Mouse (Mus musculus): Measurements from ENCODE around the gene Disc1. TPM values are rescaled to one million over a fixed set of nuclear protein-coding genes. Genes with fewer than 3 reads are reported as not detected.

The Disc1 gene
- total RNA-seq, 2 experiments from 2014 or later = 3.9 to 4.4 TPM

DNA sequence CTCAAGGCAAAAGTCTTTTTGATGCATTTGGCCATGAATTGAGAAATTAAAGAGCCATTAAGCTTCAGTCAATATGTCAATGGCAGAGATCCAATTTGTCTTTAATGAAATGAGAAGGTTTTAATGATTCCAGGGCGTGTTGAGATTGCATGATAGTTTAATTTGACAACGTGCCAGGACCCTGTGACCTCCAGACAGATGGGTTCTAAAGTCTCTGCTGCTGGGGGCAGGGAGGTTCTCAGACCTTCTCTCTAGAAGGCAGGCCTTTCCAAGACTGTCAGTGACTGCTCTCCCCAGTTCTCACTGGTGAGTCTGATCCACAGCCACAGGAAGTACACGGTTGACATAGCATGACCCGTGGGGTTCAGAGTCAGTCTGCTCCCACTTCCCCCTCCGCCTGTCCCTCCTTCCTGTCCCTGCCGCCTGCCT lies 170.3 kb downstream of the Disc1 start:
- DNase-seq = no peak

DNA sequence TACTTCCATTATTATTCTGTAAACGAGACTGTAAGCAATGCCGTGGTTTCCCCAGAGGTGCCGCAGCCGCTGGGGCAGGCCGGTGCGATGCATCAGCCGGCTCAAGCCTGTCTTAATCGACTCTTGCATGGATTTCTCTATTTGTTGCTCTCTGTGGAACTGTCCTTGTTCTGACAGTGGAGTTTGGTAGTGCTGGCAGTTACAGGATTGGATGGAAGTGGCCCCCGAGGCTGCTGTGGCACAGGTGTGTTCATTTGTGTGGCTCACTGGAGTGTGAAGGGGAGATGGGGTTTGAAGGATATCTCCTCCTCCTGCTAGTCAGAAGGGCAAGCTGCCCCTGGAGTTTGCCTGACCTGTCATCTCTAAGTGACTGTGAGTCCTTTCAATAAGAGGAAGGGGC lies 171.3 kb downstream of the Disc1 start:
- no peak for DNase-seq

DNA sequence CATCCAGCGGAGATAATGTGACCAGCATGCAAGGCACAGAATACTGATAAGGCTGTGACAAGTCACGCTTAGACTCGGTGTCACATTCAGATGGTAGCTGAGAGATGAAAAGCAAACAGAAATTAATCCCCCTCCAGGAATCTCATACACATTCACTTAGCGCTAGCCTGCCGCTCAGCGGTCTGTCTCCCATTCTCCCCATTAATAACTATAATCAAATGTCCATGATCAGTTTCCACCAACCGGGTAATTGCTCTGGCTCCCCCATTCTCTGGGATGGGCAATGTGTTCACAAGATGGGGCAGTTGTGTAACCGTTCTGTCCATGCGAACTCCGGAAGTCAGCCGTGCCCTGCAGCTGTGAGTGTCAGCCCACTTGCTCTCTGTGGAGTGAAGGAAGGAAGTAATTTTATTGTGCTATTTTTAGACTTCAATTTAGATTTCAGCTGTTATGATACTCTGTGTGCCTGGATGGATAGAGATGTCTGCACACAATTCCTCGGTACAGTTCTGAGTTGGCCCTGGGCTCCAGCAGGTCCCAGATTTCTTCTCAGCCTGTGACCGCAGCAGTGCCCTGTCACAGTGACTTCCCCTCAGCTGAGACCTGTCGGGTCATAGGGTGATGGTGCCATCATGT lies 173.1 kb downstream of the Disc1 start:
- peak; percentile 53 for DNase-seq

DNA sequence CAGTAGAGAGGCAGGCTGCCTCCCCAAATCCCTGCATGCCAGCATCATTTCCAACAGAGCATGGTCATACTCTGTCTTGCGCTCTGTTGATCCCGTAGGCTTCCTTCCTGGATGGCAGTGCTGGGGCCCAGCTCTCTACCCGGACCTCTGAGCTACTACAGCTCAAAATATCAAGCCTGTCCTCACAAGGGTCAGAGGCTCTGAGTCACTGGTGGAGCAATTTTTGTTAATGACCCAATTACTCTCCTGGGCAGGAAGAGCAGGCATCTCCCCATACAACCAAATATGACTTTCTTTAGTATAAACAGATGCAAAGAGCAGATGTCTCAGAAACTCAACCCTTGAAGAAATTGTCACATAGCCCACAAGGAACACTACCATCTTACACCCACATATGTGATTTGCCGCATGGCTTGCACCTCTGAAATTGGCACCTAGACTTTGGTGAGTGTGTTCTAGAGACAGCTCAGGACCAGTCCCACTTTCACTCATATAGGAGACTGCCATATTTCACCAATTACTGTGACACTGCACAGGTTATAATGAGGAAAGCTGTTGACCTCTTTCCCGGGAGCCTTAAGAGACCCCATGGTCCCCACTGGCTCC lies 176.6 kb downstream of the Disc1 start:
- no peak for DNase-seq

DNA sequence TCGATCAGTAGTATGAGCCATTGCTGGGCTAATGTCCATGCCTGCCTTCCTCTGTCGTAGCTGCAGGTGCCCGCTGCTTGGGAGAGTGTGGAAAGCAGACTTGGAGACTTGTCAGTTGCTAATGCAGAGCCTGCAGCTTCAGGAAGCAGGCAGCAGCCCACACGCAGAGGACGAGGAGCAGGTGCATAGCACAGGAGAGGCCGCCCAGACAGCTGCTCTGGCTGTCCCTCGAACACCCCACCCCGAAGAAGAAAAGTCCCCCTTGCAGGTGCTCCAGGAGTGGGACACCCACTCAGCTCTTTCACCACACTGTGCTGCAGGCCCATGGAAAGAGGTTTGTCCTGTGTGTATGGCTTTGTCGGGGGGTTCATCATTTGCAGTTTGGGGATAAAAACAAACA lies 178.7 kb downstream of the Disc1 start:
- no peak for DNase-seq

DNA sequence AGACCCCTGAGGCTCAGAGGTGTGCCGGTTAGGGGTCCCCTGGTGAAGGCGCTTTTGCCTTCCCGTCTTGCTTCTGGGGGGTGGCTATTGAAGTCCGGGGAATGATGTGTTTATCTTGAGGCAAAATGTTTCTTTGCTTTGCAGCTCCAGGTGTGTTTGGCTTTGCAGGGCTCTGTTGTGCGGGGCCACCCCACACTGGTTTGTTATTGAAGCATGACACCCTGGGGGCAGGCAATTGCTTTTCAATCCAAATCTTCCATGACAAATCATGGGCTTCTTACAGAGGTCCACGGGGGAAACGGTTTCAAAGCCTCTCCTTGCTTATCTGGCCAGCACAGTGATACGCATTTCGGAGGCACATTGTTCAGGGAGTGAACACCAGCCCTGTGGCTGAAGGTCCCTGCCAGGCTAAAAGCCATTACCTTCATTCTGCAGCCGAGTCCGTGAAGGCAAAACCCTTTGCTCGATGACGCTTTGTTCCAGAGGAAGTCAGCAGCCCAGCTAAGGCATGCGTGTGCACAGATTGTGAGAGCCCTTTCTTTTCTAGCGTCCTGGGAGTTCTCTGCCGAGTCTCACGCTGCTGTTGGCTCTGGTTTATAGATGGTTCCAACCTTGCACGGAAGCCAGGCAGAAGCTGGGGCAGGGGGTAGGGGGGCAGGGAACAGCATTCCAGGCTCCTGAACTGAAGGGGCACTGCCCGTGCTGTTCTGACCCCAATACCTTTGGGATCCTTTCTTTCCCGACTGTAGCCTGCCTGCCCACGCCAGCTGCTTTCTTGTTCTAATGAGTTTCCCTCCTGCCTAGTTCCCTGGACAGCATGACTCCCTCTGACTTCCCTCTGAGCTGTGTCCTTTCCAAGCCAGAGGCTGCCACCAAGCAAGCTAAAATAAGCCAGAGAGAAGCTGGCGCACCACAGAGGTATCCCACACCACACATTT lies 182.2 kb downstream of the Disc1 start:
- peak; percentile 53 for DNase-seq

DNA sequence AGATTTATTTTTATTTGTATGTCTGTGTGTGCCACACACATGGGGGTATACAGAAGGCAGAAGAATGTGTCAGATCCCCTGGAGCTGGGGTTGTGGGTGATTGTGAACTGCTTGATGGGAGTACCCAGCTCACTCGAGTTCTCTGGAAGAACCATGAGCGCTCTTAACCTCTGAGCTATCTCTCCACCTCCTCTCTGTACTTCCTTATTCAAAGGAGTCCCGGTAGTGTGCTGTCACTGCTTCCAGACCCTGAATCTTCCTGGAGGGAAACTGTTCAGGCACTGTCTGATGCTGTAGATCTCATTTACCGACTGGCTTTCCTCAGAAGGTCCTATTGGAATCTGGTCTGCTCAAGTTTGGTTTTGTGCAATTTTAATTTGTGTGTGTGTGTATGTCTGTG lies 186.8 kb downstream of the Disc1 start:
- DNase-seq = no peak

DNA sequence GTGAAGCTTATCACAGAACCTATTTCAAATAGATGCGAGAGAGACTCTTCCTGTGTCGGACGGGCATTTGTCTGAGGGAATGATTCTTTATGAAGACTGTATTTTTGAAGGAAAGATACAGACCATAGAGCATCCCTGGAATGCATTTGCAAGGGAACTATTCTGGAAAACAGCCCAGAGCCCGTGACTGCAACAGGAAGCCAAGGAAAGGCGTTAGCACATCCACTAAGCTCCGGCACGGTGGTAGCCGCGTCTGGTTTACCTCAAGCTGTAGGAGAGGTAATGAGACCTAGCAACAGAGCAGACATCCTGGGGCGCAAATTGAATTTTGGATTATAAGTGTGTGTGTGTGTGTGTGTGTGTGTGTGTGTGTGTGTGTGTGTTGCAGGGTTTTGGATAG lies 188.4 kb downstream of the Disc1 start:
- DNase-seq = peak; percentile 74

DNA sequence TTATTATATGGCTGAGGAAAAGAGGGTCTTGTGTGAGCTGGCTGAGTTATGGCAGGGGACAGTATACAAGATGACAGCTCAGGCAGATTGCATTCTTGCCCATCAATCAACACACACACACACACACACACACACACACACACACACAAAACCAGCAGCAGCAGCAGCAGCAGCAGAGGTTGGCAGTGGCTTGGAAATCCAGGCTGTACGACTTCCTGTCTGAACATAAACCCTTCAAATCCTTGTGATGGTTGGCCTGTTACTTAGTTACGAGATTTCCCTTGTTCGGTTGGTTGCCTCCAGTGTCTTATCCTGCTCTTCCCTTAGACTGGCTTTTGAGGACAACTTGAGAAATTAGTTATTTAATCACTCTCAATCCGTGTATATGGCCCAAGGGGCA lies 188.9 kb downstream of the Disc1 start:
- DNase-seq = no peak

DNA sequence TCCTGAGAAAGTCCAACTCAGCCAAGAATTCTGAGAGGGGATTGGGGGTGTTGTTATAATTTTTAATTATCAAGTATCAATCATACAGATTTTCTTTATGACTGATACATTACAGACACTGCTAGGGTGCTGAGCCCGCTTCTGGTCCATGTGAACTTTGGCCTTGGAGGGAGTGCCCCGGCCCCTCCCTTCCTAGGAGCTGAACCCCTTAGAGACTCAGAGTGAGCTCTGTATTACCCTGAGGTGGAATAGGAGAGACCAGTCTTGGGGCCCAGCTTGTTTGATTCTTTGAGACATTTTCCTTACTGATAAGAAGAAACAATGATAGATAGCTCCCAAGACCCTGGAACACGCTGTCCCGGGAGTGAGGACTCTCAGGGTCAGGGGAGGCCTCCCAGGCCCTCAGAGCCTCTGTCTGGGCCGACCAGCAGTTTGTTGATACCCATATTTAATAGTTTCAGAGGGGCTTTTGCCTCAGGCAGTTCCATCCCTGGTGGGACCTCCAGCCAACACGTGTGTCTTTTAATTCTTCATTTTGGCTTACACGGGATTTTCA lies 192.8 kb downstream of the Disc1 start:
- no peak for DNase-seq

DNA sequence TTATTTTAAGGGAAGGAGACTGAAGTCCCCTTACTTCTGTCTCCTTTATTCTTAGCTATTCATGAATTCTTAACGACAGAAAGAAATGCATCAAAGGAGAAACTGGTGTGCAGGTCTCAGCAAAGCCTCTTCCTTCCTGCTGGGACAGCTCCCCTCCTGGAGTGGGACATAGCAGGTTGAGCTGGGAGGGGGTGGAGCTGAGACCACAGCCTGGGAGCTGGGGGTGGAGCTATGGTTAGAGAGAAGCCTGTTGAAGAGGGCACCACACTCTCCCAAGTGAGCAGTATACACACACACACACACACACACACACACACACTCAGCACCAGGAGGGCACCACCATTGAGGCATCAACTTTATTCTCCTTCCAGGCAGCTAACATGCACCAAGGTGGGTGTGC lies 193.4 kb downstream of the Disc1 start:
- DNase-seq = no peak

DNA sequence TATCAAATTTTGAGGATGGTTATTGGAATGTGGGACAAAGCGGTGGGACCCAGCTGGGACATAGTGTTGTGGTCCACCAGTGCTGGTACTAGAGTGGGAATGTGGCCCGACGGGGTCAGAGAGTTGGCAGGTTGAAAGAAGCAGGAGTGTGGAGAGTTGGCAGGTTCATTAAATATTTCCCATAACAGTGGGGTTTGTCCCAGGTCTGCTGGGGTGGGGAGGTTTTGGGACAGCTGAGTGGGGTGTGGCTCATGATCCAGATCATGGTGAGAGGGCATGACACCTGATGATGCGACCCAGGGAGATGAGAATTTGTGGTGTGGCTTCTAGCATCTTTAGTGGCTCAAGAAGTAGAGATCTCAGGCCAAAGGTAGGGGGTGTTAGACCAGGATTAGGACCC lies 199.0 kb downstream of the Disc1 start:
- no peak for DNase-seq

DNA sequence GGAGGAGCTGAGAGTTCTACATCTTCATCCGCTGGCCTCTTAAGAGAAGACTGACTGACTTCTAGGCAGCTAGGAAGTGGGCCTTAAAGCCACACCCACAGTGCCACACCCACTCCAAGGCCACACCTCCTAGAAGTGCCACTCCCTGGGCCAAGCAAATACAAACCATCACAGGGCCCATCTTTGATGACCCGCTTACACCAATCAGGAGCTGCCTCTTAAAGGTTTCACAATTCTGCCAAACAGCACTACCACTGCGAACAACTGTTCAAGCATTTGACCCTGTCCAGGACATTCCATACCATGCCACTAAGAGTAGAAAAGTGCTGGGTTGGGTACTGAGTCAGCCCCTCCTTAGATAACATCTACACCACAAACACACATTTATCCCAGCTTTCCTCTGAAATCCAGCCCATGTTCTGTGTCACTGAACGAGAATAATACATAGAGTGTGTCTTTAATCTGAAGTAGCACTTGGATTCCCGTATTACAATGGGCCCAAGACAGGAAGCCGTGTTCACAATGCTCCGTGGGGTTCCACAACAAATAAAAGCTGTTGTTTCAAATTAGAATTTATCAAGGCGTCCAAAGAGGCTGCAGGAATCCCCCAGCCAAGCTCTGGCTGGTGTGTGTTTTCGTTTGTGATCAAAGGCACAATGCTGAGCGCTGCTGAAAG lies 199.6 kb downstream of the Disc1 start:
- no peak for DNase-seq

DNA sequence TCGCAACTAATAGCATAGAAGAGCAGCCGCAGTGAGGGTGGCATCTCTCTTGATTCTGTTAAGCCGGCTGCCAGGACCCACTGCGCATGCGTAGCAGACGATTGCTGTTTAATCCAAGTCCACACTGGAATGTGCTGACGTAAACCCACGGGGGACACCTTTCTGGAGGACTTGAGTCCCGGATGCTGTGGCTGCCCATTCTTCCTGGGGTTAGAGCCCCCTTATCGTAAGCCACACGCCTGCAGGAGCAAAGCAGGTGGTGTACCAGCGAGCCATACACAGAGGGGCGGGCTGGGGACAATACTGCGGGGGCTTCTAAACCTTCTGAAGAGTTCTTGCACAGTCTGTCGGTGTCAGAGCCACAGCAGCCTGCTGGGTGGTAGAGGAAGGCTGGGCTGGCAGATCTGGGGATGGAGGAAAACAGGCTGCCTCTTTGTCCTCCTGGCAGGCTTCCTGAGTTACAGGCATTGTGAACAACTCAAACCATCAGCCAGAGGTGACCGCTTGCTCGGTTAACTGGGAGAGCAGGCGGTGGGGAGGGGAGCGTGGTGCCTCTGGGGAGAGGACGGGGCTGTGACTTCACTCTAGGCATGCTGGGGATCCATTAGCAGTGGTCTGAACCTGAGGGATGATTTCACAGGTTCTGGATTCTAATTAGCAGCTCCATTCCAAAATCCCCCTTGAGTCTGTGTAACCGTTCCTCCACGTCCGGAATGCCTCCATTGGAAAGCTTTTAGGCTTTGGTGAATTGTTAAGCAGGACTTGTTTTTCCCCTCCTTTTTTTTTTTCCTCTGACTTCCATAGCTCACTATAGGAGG lies 200.4 kb downstream of the Disc1 start:
- DNase-seq = peak; percentile 92

DNA sequence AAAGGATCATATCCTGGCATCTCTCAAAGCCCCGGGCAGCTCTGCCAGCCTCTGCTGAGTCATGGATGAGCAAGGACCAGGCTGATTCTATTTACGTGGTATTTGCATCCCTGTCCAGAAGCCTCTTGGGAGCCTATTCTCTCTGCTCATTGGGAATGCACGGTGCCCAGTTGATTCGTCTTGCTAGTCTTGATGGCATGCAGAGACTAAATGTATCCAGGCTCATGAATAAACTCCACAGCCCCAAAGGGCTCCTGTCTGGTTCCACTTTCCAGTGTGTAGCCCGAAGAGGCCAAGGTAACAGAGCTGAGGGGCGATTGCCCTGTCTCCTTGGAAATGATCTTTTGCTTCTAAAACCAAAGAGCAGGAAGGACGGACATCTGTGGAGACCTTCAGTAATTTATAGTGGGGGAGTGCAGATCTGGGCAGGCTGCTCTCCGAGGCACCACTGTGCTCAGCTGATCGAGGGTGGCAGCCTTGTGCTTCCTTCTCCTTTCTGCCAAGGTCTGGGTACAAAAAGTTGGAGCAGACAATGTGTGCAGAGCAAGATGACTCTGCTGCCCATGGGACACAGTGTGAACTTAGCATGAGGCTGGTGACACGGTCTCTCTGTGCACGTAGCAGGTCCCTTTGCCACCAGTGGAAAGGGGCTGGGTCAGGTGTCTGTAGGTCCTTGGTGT lies 201.2 kb downstream of the Disc1 start:
- no peak for DNase-seq

DNA sequence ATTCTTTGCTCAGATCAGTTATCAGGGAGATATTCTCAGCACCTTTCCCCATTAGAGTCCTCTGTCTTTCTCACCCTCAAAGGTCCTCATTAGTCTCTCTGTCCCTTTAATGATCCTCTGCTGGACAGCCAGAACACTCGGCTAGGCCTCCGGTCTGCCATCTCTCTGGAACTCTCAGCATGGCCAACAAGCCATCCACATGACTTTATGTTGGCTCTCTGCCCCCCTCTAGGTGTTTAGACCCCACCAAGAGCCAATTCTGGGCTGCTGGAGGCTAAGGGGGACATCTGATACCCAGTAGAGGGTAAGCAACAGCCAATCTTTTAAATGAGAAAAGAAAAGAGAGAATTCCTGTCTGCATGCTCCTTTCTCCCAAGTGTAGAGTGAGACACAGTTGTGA lies 203.7 kb downstream of the Disc1 start:
- peak; percentile 50 for DNase-seq

DNA sequence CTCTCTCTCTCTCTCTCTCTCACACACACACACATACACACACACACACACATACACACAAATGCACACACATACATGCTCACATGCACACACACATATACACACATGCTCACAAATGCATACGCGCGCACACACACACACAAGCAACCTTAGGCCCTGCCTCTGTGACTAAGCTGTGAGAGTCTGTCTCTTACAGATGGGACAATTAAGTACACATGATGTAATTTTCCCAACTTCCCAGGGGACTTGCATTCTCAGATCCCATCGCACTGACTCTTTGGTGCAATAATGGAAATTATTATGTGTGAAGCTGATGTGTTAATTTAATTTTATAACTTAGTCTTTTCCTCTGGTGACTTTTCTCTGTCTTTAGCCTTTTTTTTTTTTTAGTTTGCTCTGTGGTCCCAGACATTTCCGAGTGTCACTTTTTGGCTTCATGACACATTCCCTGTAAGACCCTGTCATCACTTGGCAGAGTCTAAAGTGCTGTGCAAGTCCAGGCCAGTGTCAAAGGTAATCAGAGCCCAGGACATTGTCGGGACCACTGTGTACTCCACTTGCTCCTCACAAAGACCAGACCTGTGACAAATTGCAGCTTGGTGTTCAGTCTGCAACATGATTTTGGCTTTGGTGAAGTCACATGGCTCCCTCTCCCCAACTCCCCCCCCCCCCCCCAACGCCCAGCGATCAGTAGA lies 205.0 kb downstream of the Disc1 start:
- DNase-seq = no peak

DNA sequence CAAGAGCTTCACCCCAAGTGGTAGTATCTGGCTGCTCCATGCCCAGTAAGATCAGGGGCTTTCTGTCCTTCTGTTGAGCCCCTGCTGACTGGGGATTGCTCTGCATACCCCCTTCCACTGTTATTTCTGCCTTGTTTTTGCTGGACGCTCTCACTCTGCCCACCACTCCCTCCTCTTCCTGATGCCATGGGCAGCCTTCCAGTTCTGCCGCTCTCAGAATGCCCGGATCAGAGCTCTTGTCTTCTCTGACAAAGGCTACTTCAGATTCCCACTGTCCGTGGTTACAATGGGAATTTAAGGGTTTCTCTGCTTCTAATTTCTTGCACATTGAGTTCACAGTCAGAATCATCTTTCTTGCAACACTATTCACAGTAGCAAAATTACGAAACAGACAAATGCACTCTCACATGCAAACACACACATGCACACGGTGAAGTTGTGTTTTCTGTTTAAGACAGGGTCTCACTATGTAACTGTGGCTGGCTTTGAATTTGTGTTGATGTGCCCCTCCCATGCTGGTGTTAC lies 214.2 kb downstream of the Disc1 start:
- peak; percentile 47 for DNase-seq

DNA sequence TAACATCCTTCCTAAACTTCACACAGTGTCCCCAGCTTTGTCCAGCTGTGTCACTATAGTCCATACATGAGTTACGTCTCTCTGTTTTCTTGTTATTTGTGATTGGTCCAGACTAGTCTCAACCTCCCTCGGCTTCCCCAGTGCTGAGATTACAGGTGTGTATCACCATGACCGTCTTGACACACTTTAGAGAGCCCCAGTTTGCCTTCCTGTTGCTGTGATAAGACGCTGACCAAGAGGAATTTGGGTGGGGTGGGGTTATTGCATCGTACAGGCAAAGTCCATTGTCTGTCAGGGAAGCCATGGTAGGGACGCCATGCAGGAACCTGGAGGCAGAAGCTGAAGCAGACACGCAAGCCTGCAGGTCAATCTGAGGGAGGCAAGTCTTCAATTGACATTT lies 216.3 kb downstream of the Disc1 start:
- DNase-seq = no peak

DNA sequence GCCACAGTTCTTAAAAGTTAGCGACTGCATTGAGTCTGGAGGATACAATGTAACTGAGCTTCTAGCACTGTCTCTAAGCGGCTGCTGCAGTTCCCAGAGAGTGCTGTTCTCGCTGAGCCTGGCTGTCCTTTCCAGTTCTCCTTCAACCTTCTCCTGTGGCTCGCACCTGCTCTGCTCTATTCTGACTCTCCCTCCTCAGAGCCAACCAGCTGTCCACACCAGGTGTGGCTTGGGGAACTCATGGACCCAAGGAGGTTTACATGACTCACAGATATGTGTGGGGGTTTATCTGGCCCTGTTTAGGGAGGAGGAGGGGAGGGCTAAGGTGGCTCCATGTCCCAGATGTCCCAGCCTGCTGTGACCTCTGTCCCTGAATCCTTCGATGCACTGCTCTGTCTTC lies 217.4 kb downstream of the Disc1 start:
- no peak for DNase-seq
